Mouse (Mus musculus) liver, postnatal 0 days (tissue): ENCODE data around the gene Sync. TPM values are rescaled to one million over a fixed set of nuclear protein-coding genes. Genes with fewer than 3 reads are reported as not detected.

ENCODE experiments used
- ATAC-seq: fragments of 200-750 bp; cut with Nextera tagmentation; 2 replicates; pipeline ENCODE4 v1.8.0; 2017; ENCODE audit warnings: mild to moderate bottlenecking, moderate library complexity
- DNase-seq: peaks from one replicate; pipeline ENCODE4 v3.0.0-alpha.2; 2016
- H3K27ac ChIP-seq: fragments of 300-500 bp; sonication (generic); 2 replicates; pipeline ENCODE4 v1.5.1; 2014; ENCODE audit warnings: antibody characterized with exemption, moderate library complexity, mild to moderate bottlenecking, low read depth
- H3K27me3 ChIP-seq: fragments of 300-500 bp; sonication (generic); 2 replicates; pipeline ENCODE4 v1.6.1; 2014; ENCODE audit warnings: low read length, control low read depth, mixed read lengths; ENCODE audit not compliant: insufficient read depth
- H3K36me3 ChIP-seq: fragments of 300-500 bp; sonication (generic); replicated peaks from 2 replicates; pipeline ENCODE4 v1.6.1; 2014; ENCODE audit warnings: mild to moderate bottlenecking, control low read depth, low read length, moderate library complexity, mixed read lengths; ENCODE audit not compliant: insufficient read depth
- H3K4me1 ChIP-seq: fragments of 300-500 bp; sonication (generic); 2 replicates; pipeline ENCODE4 v1.6.1; 2014; ENCODE audit warnings: antibody characterized with exemption, mild to moderate bottlenecking, control low read depth; ENCODE audit not compliant: insufficient read depth
- H3K4me2 ChIP-seq: fragments of 300-500 bp; sonication (generic); 2 replicates; pipeline ENCODE4 v1.6.1; 2014; ENCODE audit warnings: low read depth, mild to moderate bottlenecking, low read length, moderate library complexity, mixed read lengths
- H3K4me3 ChIP-seq: fragments of 300-500 bp; sonication (generic); 2 replicates; pipeline ENCODE4 v1.5.1; 2014; ENCODE audit warnings: low read depth, low read length
- H3K9ac ChIP-seq: fragments of 300-500 bp; sonication (generic); replicated peaks from 2 replicates; pipeline ENCODE4 v1.6.1; 2014; ENCODE audit warnings: mild to moderate bottlenecking, moderate library complexity
- H3K9me3 ChIP-seq: fragments of 300-500 bp; sonication (generic); 2 replicates; pipeline ENCODE4 v1.6.1; 2016; ENCODE audit warnings: mild to moderate bottlenecking, control low read depth, low read length, mixed read lengths
- CTCF ChIP-seq: sonication (generic); IDR thresholded peaks from 2 replicates; pipeline ENCODE4 v1.5.1; 2016; ENCODE audit warnings: antibody characterized with exemption, low read depth
- EP300 ChIP-seq: IDR thresholded peaks from 2 replicates; pipeline ENCODE4 v1.6.1; 2016; ENCODE audit warnings: antibody characterized with exemption, low read depth, mild to moderate bottlenecking
- WGBS: fragments of 180-500 bp; shearing (Covaris S2); extraction: QIAGEN DNeasy Blood & Tissue Kit; methylation state at CpG from one replicate; pipeline ENCODE4 v1.1.7; 2014; ENCODE audit not compliant: insufficient replicate concordance; 5-methylcytosine and 5-hydroxymethylcytosine counted together
- polyA plus RNA-seq: library from polyadenylated mRNA; unstranded; fragments of >200 nt; fragmentation: Nextera tagmentation; extraction: Ambion mirVana; gene quantifications from 2 replicates; pipeline ENCODE4 v1.2.1, GENCODE M21; 2015

Gene Sync
- polyA plus RNA-seq, 1 experiment from 2014 or later, result not detected

GRCm38 (mm10) chr4:129341888-129342287 is 54.5 kb downstream of the Sync start:
- Histone ChIP-seq H3K4me3 (no peak overlapping the region), H3K36me3 (peaks cover 27% of the 10 kb centered on the region), H3K27me3 (no peaks in the 10 kb centered on the region), H3K9ac (no peak overlapping the region), H3K9me3 (no peaks in the 10 kb centered on the region), H3K4me1 (peaks cover 13% of the 10 kb centered on the region; the same call in 1 of the 2 replicates), H3K4me2 (no peak overlapping the region), H3K27ac (no peak overlapping the region)
- WGBS, result 85% methylated on average over 1 of the region's 1 CpGs
- ATAC-seq (no peak), DNase-seq (no peak)
- TF ChIP-seq EP300, result no peak
- peak; percentile 40 for TF ChIP-seq CTCF

- Histone ChIP-seq H3K4me1 (peaks cover 9% of the 10 kb centered on the region; the same call in 1 of the 2 replicates), H3K9ac (no peak overlapping the region), H3K9me3 (no peaks in the 10 kb centered on the region), H3K27me3 (no peaks in the 10 kb centered on the region), H3K27ac (no peak overlapping the region), H3K4me3 (no peak overlapping the region), H3K36me3 (peaks cover 27% of the 10 kb centered on the region), H3K4me2 (no peak overlapping the region)
- ATAC-seq, result no peak
- no peak for TF ChIP-seq EP300
- no peak for TF ChIP-seq CTCF
- no peak for DNase-seq
- 92% methylated on average over 2 of the region's 2 CpGs for WGBS
Measured at GRCm38 (mm10) chr4:129342705-129343104, 55.3 kb downstream of the Sync start.

GRCm38 (mm10) chr4:129346481-129347154 is 59.2 kb downstream of the Sync start:
- Histone ChIP-seq H3K27me3 (no peaks in the 10 kb centered on the region), H3K27ac (no peak overlapping the region), H3K9me3 (no peaks in the 10 kb centered on the region), H3K9ac (no peak overlapping the region), H3K4me1 (no peaks in the 10 kb centered on the region), H3K4me2 (no peak overlapping the region), H3K36me3 (peaks cover 24% of the 10 kb centered on the region), H3K4me3 (no peak overlapping the region)
- DNase-seq (no peak), ATAC-seq (no peak)
- TF ChIP-seq EP300 (no peak), CTCF (no peak)
- 79% methylated on average over 15 of the region's 15 CpGs for WGBS

GRCm38 (mm10) chr4:129350644-129351043 is 63.2 kb downstream of the Sync start:
- WGBS, result 7% methylated on average over 1 of the region's 1 CpGs
- no peaks in the 10 kb centered on the region for H3K9me3 ChIP-seq
- H3K4me2 ChIP-seq, result no peak overlapping the region
- no peak overlapping the region for H3K9ac ChIP-seq
- H3K27ac ChIP-seq, result no peak overlapping the region
- no peaks in the 10 kb centered on the region for H3K27me3 ChIP-seq
- no peaks in the 10 kb centered on the region for H3K4me1 ChIP-seq
- H3K36me3 ChIP-seq, result peaks cover 5% of the 10 kb centered on the region; the same call in 1 of the 2 replicates
- ATAC-seq (peak; percentile 57), DNase-seq (peak; percentile 88)
- TF ChIP-seq CTCF (peak; percentile 97), EP300 (no peak)
- H3K4me3 ChIP-seq, result no peak overlapping the region

- WGBS, result 76% methylated on average over 6 of the region's 6 CpGs
- TF ChIP-seq CTCF (no peak), EP300 (no peak)
- H3K9me3 ChIP-seq, result no peaks in the 10 kb centered on the region
- no peaks in the 10 kb centered on the region for H3K27me3 ChIP-seq
- no peak overlapping the region for H3K4me3 ChIP-seq
- DNase-seq (no peak), ATAC-seq (no peak)
- H3K27ac ChIP-seq, result no peak overlapping the region
- H3K4me2 ChIP-seq, result no peak overlapping the region
- no peak overlapping the region for H3K9ac ChIP-seq
- H3K36me3 ChIP-seq, result 0 out of 2 replicates have a peak, but pooled peaks cover 3% of the 10 kb centered on the region
- no peaks in the 10 kb centered on the region for H3K4me1 ChIP-seq
Measured at GRCm38 (mm10) chr4:129351111-129351510, 63.7 kb downstream of the Sync start.

- no peak for DNase-seq
- no peak for ATAC-seq
- no peak overlapping the region for H3K27ac ChIP-seq
- H3K4me1 ChIP-seq, result no peaks in the 10 kb centered on the region
- no peaks in the 10 kb centered on the region for H3K9me3 ChIP-seq
- H3K27me3 ChIP-seq, result no peaks in the 10 kb centered on the region
- TF ChIP-seq CTCF, result no peak
- no peak for TF ChIP-seq EP300
- no peak overlapping the region for H3K9ac ChIP-seq
- no peak overlapping the region for H3K4me2 ChIP-seq
- no peak overlapping the region for H3K4me3 ChIP-seq
- H3K36me3 ChIP-seq, result 0 out of 2 replicates have a peak, but pooled peaks cover 3% of the 10 kb centered on the region
- 89% methylated on average over 12 of the region's 12 CpGs for WGBS
Measured at GRCm38 (mm10) chr4:129353176-129353575, 65.8 kb downstream of the Sync start.
